Mouse (Mus musculus): Measurements from ENCODE around the gene Dnaja3.

Dnaja3 gene

GRCm38 (mm10) chr16:4643670-4644419, 4.1 kb downstream of the Dnaja3 start:
- no peak for DNase-seq (ENCODE audit: extremely low spot score)

- DNase-seq (ENCODE audit: extremely low spot score): no peak
Measured at GRCm38 (mm10) chr16:4645867-4646266, 6.1 kb downstream of the Dnaja3 start.

GRCm38 (mm10) chr16:4646831-4647230, 7.0 kb downstream of the Dnaja3 start:
- no peak for DNase-seq (ENCODE audit: extremely low spot score)

GRCm38 (mm10) chr16:4647651-4648141, 7.9 kb downstream of the Dnaja3 start:
- no peak for DNase-seq (ENCODE audit: extremely low spot score)

- DNase-seq (ENCODE audit: extremely low spot score): no peak
Measured at GRCm38 (mm10) chr16:4648416-4649023, 8.7 kb downstream of the Dnaja3 start.

GRCm38 (mm10) chr16:4649211-4649610, 9.4 kb downstream of the Dnaja3 start:
- DNase-seq (ENCODE audit: extremely low spot score): no peak

GRCm38 (mm10) chr16:4649692-4650091, 9.9 kb downstream of the Dnaja3 start:
- no peak for DNase-seq (ENCODE audit: extremely low spot score)

- no peak for DNase-seq (ENCODE audit: extremely low spot score)
Measured at GRCm38 (mm10) chr16:4650161-4650560, 10.4 kb downstream of the Dnaja3 start.

GRCm38 (mm10) chr16:4651081-4651480, 11.3 kb downstream of the Dnaja3 start:
- DNase-seq (ENCODE audit: extremely low spot score): no peak

- DNase-seq (ENCODE audit: extremely low spot score): peak; percentile 53
Measured at GRCm38 (mm10) chr16:4651624-4652023, 11.8 kb downstream of the Dnaja3 start.

- no peak for DNase-seq (ENCODE audit: extremely low spot score)
Measured at GRCm38 (mm10) chr16:4652707-4653416, 13.1 kb downstream of the Dnaja3 start.

GRCm38 (mm10) chr16:4654706-4655105, 14.9 kb downstream of the Dnaja3 start:
- no peak for DNase-seq (ENCODE audit: extremely low spot score)

- no peak for DNase-seq (ENCODE audit: extremely low spot score)
Measured at GRCm38 (mm10) chr16:4655251-4655734, 15.5 kb downstream of the Dnaja3 start.

- no peak for DNase-seq (ENCODE audit: extremely low spot score)
Measured at GRCm38 (mm10) chr16:4655764-4656570, 16.2 kb downstream of the Dnaja3 start.

GRCm38 (mm10) chr16:4656571-4657081, 16.8 kb downstream of the Dnaja3 start:
- no peak for DNase-seq (ENCODE audit: extremely low spot score)

- DNase-seq (ENCODE audit: extremely low spot score): peak; percentile 79
Measured at GRCm38 (mm10) chr16:4658781-4659245, 19.0 kb downstream of the Dnaja3 start.

GRCm38 (mm10) chr16:4659326-4659725, 19.5 kb downstream of the Dnaja3 start:
- DNase-seq (ENCODE audit: extremely low spot score): no peak

- DNase-seq (ENCODE audit: extremely low spot score): no peak
Measured at GRCm38 (mm10) chr16:4661605-4662004, 21.8 kb downstream of the Dnaja3 start.

- DNase-seq (ENCODE audit: extremely low spot score): no peak
Measured at GRCm38 (mm10) chr16:4663806-4664205, 24.0 kb downstream of the Dnaja3 start.

GRCm38 (mm10) chr16:4665726-4666125, 25.9 kb downstream of the Dnaja3 start:
- no peak for DNase-seq (ENCODE audit: extremely low spot score)

GRCm38 (mm10) chr16:4667190-4667808, 27.5 kb downstream of the Dnaja3 start:
- peak; percentile 83 for DNase-seq (ENCODE audit: extremely low spot score)
